Mouse (Mus musculus) 416B (cell line): Measurements from ENCODE around the gene Hist1h2ae.

Experiments used
- DNase-seq: peaks from one replicate; pipeline ENCODE4 v3.0.0; 2011; ENCODE audit warnings: low read depth

Gene Hist1h2ae

DNA sequence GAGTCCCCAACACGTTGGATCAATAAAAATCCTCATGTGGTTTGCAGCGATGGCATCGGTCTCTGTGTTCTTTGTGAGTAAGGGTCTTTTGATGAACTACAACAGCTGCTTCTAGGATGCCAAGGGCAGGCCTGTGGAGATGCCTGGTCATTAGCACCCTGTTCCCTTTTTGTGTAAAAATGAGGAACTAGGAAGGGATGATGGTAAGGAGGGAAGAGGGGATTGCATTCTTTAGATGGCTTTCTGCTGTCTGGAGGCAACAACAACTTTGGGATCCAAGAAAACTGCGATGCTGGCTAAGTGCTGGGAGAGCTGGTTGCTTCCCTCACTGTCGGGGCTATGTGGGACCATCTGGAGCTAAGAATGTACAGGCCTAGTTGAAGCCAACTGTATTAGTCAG is 32.8 kb downstream of the Hist1h2ae start:
- no peak for DNase-seq

DNA sequence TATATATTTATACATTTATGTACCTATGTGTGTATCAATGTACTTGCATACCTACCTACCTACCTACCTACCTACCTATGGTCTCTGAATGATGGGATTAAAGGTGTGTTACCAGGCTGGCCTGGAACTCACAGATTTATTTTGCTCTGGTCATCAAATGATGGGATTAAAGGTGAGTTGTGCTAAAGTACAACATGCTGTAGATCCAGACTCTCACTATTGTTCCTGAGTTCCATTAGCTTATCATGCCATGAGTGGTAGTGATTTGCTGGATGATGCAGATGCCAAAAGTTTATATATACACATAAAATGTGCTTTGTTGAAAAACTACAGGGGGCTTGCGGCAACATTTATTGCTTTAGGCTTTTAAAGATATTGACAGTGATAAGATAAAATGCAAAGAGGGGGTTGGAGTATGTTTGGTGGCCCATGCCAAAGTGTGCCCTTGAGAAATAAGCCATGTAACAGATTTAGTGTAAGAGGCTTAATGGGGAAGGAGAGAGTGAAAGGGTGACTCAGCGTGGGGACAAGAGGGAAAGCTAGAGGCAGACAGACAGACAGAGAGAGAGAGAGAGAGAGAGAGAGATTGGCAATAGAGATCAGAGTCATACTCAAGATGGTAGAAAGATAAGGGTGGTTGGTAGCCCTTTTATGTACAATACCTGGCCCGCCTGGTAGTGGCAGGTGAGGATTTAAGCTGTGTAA is 33.9 kb downstream of the Hist1h2ae start:
- DNase-seq = peak; percentile 72

DNA sequence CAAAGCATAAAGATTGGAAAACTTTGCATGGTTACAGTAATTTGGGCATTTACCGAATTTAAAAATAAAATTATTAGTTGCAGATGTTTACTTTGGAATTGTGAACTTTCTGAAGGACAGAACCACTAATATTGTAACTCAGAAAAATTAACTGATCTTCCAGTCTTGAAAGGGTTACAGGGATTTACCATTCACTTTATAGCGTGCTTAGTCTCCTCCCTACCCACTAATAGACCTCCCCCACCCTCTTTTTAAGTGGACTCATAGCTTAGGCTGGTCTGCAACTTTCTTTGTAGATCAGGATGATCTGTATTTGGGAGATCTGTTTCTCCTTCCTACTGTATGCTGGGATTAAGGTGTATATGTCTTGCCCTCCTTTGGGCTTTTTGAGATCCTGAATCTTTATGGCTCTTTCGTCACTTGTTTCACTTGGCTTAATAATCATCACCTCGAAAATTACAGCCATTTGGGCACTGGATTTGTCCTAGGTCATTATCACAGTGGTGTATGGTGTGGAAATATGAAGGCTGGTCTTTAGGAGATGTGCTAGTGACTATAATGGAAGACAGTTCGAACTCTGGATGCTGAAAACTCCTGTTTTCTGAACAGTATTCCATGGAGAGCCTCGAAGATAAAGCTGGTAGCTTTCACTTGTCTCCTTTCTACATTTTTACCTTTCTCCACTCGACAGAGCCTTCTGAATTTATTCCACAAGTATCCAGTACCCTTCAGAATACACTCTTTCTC is 34.8 kb downstream of the Hist1h2ae start:
- peak; percentile 88 for DNase-seq

DNA sequence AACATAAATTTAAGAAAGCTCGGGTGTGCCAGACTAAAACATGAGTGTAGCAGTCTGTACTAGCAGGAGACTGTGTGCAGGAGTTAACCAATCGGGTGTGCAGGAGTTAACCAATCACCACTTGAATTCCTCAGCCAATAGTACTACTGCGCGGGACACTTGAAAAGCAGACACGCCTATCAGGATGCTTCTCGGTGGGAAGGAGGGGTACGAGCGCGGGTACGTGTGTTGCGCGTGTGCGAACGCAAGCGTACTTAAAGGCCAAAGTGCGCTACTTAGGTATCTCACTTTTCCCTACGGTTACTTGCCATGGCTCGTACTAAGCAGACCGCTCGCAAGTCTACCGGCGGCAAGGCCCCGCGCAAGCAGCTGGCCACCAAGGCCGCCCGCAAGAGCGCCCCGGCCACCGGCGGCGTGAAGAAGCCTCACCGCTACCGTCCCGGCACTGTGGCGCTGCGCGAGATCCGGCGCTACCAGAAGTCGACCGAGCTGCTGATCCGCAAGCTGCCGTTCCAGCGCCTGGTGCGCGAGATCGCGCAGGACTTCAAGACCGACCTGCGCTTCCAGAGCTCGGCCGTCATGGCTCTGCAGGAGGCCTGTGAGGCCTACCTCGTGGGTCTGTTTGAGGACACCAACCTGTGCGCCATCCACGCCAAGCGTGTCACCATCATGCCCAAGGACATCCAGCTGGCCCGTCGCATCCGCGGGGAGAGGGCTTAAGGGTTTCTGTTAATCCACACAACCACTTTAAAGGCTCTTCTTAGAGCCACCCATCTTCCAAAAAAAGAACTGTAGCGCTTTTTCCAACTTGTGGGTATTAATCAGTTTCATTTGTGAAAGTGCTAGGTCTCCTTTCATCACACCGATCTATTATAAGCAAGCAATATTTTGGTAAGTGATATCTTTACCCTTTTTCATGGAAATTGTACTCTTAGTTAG is 35.6 kb downstream of the Hist1h2ae start, which contains the start of gene Hist1h3g:
Gene Hist1h3g (plus strand): TSS at position 286 of the 939 bp plus-strand sequence.
- peak; percentile 100 for DNase-seq

DNA sequence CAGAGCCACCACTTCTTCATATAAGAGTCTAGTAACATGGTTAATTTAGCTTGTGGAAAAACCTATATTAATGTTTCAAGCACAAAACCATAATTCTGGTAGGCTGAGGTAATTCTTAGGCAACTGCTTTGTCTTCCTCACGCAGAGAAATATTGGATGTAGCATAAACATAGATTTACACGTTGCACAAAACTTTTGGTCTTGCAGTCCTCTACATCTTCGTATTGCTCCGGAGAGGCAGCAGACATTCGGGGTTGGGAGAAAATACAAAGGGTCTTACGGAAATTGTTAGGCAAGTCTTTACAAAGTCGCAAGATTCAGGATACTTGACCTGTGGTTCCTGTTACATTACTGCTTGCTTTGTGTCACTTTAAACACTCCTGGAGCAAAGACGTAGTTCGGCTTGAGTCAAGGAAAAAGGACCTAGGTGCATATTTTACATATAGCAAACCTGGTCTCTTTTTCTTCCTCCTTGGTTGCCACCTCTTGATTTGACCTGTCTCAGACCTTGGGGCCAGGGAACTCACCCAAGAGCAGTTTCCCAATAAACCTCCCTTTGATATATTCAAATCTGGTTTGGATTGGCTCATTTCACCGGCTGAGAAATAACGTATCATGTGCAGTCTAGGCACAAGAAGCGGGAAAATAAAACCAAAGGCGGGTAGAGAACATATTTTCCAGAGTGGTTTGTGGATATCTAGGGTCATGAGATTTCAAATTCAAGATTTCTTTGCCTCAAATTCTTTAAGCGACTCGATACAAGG is 36.5 kb downstream of the Hist1h2ae start:
- DNase-seq = no peak

DNA sequence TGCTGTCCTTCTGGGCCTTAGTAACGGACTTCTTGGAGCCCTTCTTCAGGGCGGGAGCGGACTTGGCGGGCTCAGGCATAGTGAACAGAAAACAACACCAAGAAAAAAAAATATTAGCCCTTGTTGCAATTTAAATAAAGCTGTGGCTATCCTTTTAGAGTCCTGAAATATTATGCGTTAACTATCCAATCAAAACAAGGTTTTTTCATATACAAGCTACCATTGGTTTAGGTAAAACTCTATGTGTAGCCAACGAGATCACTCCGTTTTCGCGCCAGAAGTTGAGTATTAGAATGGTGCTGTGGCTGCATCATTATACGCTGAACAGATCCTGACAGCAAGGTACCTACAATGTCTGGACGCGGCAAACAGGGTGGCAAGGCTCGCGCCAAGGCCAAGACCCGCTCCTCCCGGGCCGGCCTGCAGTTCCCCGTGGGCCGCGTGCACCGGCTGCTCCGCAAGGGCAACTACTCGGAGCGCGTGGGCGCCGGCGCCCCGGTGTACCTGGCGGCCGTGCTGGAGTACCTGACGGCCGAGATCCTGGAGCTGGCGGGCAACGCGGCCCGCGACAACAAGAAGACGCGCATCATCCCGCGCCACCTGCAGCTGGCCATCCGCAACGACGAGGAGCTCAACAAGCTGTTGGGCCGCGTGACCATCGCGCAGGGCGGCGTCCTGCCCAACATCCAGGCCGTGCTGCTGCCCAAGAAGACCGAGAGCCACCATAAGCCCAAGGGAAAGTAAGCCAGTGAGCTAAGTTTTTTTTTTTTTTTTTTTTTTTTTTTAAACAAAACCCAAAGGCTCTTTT is 37.3 kb downstream of the Hist1h2ae start, which contains the start of gene Hist1h2af:
Gene Hist1h2af (plus strand): TSS at position 347 of the 808 bp plus-strand sequence.
- DNase-seq = peak; percentile 98

DNA sequence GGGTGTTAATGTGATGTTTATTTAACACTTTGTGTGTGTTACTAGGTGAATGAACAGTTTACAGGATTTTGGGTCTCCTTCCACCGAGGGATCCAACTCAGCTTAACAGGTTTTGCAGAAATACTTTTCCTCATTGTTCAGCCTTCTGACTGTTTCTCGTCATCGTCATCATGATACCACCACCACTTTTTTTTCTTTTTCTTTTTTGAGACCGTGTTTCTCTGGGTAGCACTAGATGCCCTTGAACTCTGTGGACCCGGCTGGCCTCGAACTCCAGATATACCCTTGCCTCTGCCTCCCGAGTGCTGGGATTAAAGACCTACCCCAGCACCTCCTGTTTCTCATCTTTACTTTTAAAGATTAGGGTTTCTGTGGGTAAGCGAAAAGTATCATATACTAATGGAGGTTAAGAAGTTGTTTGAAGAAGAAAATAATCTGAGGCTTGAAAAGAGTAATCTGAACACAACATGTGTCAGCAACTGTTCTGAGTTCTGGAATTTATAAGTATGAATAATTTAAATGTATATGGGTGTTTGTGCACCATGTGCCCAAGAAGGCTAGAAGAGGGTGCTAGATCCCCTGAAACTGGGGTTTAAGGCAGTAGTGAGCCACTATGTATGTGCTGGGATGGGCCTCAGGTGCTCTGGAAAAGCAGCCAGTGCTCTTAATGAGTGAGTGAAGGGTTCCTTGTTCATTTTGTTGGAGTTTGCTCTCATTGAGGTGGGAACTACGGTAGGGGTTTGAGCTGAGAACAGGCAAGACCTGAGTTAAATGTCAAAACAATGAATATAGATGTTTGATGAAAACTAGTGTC is 38.6 kb downstream of the Hist1h2ae start:
- DNase-seq = peak; percentile 76

DNA sequence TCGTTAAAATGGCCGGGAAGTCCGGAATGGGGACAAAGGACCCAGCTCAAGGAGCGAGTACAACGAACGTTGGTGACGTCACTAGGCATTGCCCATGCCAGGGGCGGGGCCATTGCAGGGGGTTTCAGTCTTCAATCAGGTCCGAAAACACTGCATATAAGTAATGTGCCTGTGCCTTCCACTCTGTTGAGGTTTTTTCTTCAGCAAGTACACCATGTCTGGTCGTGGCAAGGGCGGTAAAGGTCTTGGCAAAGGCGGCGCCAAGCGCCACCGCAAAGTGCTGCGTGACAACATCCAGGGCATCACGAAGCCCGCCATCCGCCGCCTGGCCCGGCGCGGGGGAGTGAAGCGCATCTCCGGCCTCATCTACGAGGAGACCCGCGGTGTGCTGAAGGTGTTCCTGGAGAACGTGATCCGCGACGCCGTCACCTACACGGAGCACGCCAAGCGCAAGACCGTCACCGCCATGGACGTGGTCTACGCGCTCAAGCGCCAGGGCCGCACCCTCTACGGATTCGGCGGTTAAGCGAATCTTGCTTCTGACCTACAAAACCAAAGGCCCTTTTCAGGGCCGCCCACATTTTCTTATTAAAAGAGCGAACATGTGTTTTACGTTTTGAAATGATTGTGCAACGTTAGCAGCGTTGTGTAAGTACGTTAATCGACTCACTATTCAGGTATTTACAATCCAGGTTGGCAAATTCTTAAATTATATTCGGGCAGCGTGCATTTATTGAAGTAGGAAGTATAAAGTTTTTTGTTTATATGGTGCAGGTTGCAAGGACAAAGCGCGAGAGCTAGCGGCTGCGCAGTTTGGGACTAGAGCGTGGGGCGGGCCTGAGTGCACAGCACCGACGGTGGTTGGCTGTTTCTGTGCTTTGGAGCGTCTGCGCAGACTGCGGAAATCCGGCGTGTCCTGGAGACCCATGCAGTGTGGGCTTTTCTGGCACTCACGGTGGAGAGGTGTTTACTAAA is 39.8 kb downstream of the Hist1h2ae start, which contains the start of gene Hist1h4h:
Gene Hist1h4h (plus strand): TSS at position 150 of the 975 bp plus-strand sequence.
- DNase-seq = peak; percentile 99

DNA sequence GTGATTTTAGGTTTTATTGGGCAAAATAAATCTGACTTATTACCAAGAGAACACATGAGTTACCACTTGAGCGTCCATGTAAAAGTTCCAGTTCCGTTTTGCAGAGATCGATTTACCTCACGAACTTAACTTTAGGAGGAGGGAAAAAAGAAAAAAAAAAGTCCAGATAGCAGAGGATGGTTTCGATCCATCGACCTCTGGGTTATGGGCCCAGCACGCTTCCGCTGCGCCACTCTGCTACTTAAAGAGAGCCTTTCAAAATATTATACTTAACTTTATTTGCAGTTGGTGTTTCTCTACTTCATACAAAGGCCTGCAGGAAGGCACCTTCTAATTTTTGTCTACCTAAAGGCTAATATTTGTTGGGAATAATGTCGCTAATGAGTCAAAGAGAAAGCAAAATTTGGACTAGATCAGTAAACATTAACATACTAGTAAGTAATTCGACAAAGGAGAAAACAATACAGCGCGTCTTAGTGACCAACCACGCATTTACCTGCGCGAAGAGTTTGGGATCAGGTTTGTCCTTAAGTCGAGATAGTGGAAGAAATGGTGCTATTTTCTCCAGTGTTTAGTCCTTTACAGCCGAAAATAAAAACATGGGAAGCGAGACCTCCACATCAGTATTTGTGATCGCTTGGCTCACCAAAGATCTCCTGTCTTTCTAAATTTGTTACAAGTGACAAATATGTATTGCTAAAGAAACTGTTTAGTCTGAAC is 40.7 kb downstream of the Hist1h2ae start:
- peak; percentile 90 for DNase-seq

DNA sequence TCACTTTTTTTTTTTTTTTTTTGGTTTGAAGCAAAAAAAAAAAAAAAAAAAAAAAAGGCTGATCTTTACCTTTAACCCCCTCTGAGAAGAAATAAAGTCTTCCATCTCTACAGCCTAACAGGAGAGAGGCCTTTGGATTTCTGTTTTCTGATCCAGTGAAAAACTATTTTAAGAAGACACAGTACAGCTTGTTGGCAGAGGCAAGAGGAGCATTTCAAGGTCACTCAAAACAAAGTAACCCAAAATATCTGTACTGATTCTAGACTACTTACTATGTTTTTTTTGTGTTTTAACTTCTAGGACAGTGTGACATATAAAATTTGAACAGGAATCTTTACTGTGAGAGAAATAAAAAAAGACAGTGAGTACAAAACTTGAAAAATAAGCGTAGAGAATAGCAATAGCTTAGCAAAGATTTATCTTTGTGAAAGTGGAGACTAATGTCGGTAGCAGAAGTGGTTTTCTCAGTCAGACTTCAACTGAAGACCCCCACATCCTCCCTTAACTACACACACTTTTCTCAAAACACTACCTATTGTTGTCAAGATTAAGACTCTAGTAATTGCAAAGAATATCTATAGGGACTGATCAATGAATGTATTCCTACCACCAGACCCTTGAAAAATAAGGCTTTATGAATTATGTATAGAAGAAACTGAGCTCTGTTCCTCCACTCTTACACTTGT is 41.4 kb downstream of the Hist1h2ae start:
- DNase-seq = peak; percentile 47

DNA sequence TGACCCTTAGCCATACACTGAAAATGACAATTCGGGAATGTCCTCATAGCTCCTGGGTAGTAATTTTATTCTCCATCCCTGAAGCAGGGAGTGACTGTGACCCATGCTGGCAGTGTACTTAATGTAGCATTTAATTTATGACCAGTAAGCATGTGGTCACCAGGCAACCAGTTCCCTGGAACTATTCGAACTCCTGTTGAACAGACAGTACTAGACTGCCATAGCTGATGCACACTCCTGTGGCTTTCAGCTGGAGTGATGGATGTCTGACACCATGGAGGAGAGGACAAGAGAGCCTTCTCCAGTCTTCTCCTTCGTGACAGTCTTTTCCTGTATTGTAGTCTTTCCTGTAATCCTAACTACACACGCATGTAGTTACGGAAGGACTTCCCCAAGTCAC is 42.0 kb downstream of the Hist1h2ae start:
- peak; percentile 27 for DNase-seq

DNA sequence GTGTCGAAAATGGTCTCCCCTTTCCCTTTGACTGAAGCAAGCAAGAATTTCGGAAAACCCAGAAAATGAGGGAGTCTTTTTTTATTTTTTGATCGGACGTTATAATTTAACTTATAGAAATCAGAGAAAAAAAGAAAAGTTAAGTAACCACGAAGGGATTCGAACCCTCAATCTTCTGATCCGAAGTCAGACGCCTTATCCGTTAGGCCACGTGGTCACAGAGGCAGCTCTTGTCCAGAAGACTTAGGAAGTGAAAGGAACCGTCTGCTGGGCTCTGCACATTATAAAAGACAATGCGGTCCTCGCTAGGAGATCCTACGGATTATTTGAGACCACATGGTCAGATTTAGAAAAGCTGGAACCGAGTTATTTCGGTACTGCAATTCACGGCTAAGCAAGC is 44.7 kb downstream of the Hist1h2ae start:
- DNase-seq = peak; percentile 95

DNA sequence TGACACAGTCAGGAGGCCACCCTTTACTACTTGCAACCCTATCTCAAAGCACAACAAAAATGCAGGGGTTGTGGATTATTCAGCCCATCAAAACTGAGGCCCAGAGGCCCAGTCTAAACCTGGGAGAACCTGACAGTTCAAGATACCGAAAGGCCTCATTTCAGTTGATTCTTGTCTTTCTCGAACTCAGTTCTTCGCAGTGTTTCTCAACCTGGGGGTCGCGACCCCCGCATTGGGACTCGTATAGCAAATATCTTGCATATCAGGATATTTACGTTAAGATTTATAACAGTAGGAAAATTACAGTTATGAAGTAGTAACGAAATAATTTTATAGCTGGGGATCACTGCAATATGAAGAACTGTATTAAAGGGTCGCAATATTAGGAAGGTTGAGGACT is 45.1 kb downstream of the Hist1h2ae start:
- DNase-seq = peak; percentile 78

DNA sequence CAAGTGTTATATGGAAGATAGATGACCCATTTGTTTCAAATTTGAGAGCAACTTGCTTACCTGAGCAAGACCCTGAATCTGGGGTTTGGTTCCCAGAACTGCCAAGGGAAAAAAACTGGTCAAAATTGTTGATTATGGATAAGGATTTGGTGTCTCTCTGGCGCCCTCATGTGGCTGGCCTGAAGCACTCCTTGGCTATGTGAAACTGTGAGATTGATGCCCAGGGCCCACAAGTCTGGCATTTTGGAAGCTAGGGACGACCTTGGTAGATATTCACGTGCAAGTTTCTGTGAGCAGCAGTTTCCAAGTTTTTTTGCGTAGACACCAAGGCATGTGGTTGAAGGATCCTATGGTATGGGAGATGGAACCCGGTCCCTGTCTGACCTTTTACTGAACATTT is 46.4 kb downstream of the Hist1h2ae start:
- peak; percentile 95 for DNase-seq

DNA sequence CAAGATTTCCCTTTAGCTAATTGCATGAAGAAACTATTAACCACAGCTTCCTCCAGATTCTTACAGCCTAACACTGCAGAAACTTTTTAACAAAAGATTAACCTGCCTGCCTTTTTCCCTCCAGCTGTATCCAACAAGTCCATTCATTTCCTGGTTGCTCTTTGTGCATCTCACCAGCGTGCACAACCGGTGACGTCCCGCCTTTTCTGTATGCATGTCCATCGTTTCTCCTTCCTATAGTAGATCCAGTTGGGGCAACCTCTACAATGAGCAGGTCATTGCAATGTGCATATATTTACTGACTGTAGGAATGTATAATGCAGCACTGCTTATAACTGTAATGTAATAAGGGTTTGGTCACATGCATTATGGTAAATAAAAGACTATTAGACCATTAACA is 47.0 kb downstream of the Hist1h2ae start:
- DNase-seq = peak; percentile 76

DNA sequence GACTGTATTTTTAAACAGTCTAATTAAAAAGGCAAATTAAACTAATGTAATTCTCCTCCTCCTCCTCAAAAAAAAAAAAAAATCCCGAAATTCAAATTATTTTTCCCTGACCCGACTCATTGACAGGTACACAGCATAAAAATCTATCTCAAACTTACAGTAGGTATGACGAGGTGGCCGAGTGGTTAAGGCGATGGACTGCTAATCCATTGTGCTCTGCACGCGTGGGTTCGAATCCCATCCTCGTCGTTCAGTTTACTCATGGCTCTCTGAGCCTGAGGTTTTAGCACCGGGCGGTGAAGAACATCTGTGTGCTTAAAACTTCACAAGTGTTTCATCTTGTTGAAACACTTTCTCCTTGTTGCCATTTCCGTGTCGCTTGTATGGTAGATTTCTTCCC is 49.3 kb downstream of the Hist1h2ae start:
- DNase-seq = peak; percentile 90
